Mouse (Mus musculus) neural tube, embryonic 13.5 days (tissue): ENCODE measurements around the gene Trem1. TPM values are rescaled to one million over a fixed set of nuclear protein-coding genes. Genes with fewer than 3 reads are reported as not detected.

ENCODE experiments used
- polyA plus RNA-seq: library from polyadenylated mRNA; unstranded; fragments of >200 nt; fragmentation: Nextera tagmentation; extraction: Ambion mirVana; gene quantifications from 2 replicates; pipeline ENCODE4 v1.2.1, GENCODE M21; 2015

The Trem1 gene
- polyA plus RNA-seq, 1 experiment from 2014 or later: 0.06 TPM

Other genes starting within 250 kb of the Trem1 start
- gene 1700122O11Rik, start 194.5 kb upstream of the Trem1 start, polyA plus RNA-seq: not detected in 2 replicates
- gene 1700067P10Rik, start 143.4 kb upstream of the Trem1 start, polyA plus RNA-seq: 0.37 TPM in 1 of 2 replicates, not detected in the other
- gene 9830107B12Rik, start 86.5 kb upstream of the Trem1 start, polyA plus RNA-seq: not detected in 2 replicates
- gene A530064D06Rik, start 65.5 kb upstream of the Trem1 start, polyA plus RNA-seq: not detected in 2 replicates
- gene Trem3, start 15.0 kb downstream of the Trem1 start, polyA plus RNA-seq: 0.27 TPM in 1 of 2 replicates, not detected in the other
- gene Treml4, start 31.5 kb downstream of the Trem1 start, polyA plus RNA-seq: 1.1 TPM in 1 of 2 replicates, not detected in the other
- gene Treml2, start 66.7 kb downstream of the Trem1 start, polyA plus RNA-seq: 0.70 TPM in 1 of 2 replicates, not detected in the other
- gene B430306N03Rik, start 83.4 kb downstream of the Trem1 start, polyA plus RNA-seq: 0.07 and 0.24 TPM in 2 replicates
- gene Trem2, start 113.6 kb downstream of the Trem1 start, polyA plus RNA-seq: 5.1 and 5.8 TPM in 2 replicates
- 0.99 and 1.2 TPM in 2 replicates for gene Treml1, start 127.1 kb downstream of the Trem1 start, polyA plus RNA-seq
- 12.1 and 15.9 TPM in 2 replicates for gene Nfya, start 177.1 kb downstream of the Trem1 start, polyA plus RNA-seq
- gene Oard1, start 177.2 kb downstream of the Trem1 start, polyA plus RNA-seq: 46.2 and 47.2 TPM in 2 replicates
- gene Apobec2, start 200.2 kb downstream of the Trem1 start, polyA plus RNA-seq: 0.80 and 2.4 TPM in 2 replicates
- 0.47 and 1.3 TPM in 2 replicates for gene Tspo2, start 218.8 kb downstream of the Trem1 start, polyA plus RNA-seq
- 0.17 and 0.18 TPM in 2 replicates for gene Unc5cl, start 222.1 kb downstream of the Trem1 start, polyA plus RNA-seq